Mouse (Mus musculus) C2C12 (cell line): ENCODE data around the gene Nfib.

ENCODE experiments used
- CTCF ChIP-seq: IDR thresholded peaks from one replicate; pipeline ENCODE4 v1.5.1; 2011; ENCODE audit not compliant: control insufficient read depth, insufficient read depth, insufficient read length
- MAX ChIP-seq: IDR thresholded peaks from one replicate; pipeline ENCODE4 v1.6.1; 2011; ENCODE audit warnings: mild to moderate bottlenecking, control low read depth
- MYOD1 ChIP-seq: IDR thresholded peaks from one replicate; pipeline ENCODE4 v1.6.1; 2011; ENCODE audit warnings: low read depth; ENCODE audit not compliant: control insufficient read depth, insufficient read length
- MYOG ChIP-seq: IDR thresholded peaks from one replicate; pipeline ENCODE4 v1.6.1; 2011; ENCODE audit not compliant: control insufficient read depth, insufficient read length; ENCODE audit errors: extremely low read depth
- USF1 ChIP-seq: IDR thresholded peaks from one replicate; pipeline ENCODE4 v1.6.1; 2011; ENCODE audit warnings: low read depth, mild to moderate bottlenecking, control low read depth, moderate library complexity

DNA sequence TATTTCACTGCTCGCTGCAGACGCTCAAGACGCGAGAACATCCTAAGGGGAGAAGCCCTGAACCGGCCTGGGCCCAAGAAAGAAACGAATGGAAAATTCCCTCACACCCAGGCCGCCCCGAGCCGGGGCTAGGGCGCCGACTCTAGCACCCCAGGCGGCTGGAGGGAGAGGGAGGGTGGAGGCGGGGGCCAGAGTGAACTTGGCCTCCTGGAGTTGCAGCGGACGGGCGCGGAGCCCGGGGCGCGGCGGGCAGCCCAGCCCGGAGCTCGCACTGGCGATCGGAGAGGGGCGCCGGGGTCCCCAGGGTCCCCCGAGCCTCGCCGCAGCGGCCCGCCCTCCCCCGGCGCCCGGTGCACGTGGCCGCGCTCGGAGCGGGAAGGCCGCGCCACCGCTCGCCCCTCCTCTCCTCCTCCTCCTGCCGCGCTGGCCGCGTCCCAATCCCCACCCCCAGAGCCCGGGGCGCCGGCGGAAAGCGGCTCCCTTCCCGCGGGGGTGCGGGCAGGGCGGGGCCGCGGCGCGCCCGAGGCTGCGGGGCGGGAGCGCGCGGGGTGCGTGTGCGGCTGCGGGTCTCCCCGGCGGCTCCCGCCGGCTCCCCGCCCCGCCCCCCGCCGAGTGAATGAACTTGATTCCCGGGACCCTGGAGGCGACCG is 199.3 kb downstream of the Nfib start:
- TF ChIP-seq CTCF (no peak), USF1 (no peak), MYOG (no peak), MAX (peak; percentile 85), MYOD1 (no peak)
